In genomic region chr17:27001151-27001550, GRCm38 (mm10) we compare ENCODE assay signal across 10 mouse cellular contexts. TPM values are rescaled to one million over a fixed set of nuclear protein-coding genes. Genes with fewer than 3 reads are reported as not detected.
DNase-seq lines count a peak whose midpoint lies in the region; ATAC-seq and TF ChIP-seq lines count a peak whose summit lies in the region.
"Had no signal": no experiment of that assay in that cellular context is flagged by ENCODE, and none has a peak within 500 bp of the region (broad histone marks: within the 10 kb centered on the region; RNA-seq: fewer than 3 reads in every experiment).

No protein-coding gene starts in this region.

- WGBS in midbrain, postnatal 0 days: 72% methylated on average over 7 of the region's 7 CpGs
- WGBS in midbrain, embryonic 13.5 days: 76% methylated on average over 7 of the region's 7 CpGs

- peak; percentile 17; the same call in 1 of the 2 replicates for TF ChIP-seq CTCF in midbrain, postnatal 0 days (IDR thresholded peaks at IDR 0.05)

- no peaks in the 10 kb centered on the region for H3K9me3 ChIP-seq in midbrain, postnatal 0 days (ENCODE audit: low read length)
- no peaks in the 10 kb centered on the region for H3K9me3 ChIP-seq in midbrain, embryonic 13.5 days
- H3K9me3 ChIP-seq: embryonic facial prominence, embryonic 12.5 days had no signal

- no peak overlapping the region for H3K27ac ChIP-seq in midbrain, postnatal 0 days (ENCODE audit: low read depth, low read length)
- H3K27ac ChIP-seq in midbrain, embryonic 13.5 days: no peak overlapping the region
- H3K27ac ChIP-seq: embryonic facial prominence, embryonic 12.5 days had no signal

- peak; percentile 73 for DNase-seq in CD4-positive, CD25-positive, alpha-beta regulatory T cell, adult 2 months (ENCODE audit: low read depth, low spot score)
- no peak for DNase-seq in midbrain, postnatal 0 days (ENCODE audit: low spot score)
- DNase-seq in thymus, postnatal 4 days: peak; percentile 81
- no peak for DNase-seq in urinary bladder, postnatal 10 days (ENCODE audit: low spot score)
- DNase-seq in frontal cortex, postnatal 10 days (ENCODE audit: low spot score in 2 of 2): no peak
- DNase-seq: right cerebral cortex, adult 18-20 months had no signal

- no peak for ATAC-seq in CD4-positive, CD25-positive, alpha-beta regulatory T cell, adult 4 months
- no peak for ATAC-seq in midbrain, postnatal 0 days (ENCODE audit: low FRiP score)
- no peak for ATAC-seq in midbrain, embryonic 13.5 days
- ATAC-seq in megakaryocyte, adult 5-6 weeks (ENCODE audit: poor library complexity, severe bottlenecking): peak; percentile 36; the same call in 1 of the 2 replicates

- no peak overlapping the region for H3K9ac ChIP-seq in midbrain, postnatal 0 days (replicated peaks; ENCODE audit: low read length, poor library complexity, severe bottlenecking)
- no peak overlapping the region for H3K9ac ChIP-seq in midbrain, embryonic 13.5 days (replicated peaks)
- H3K9ac ChIP-seq: embryonic facial prominence, embryonic 12.5 days had no signal

- H3K27me3 ChIP-seq in midbrain, postnatal 0 days (ENCODE audit: insufficient read depth, low read length): no peaks in the 10 kb centered on the region
- H3K27me3 ChIP-seq in midbrain, embryonic 13.5 days: no peaks in the 10 kb centered on the region
- H3K27me3 ChIP-seq: embryonic facial prominence, embryonic 12.5 days had no signal

- H3K36me3 ChIP-seq in midbrain, postnatal 0 days (ENCODE audit: insufficient read depth, low read length): no peaks in the 10 kb centered on the region
- no peaks in the 10 kb centered on the region for H3K36me3 ChIP-seq in midbrain, embryonic 13.5 days
- H3K36me3 ChIP-seq: embryonic facial prominence, embryonic 12.5 days had no signal

- no peaks in the 10 kb centered on the region for H3K4me1 ChIP-seq in midbrain, postnatal 0 days (ENCODE audit: insufficient read depth, low read length)
- no peaks in the 10 kb centered on the region for H3K4me1 ChIP-seq in midbrain, embryonic 13.5 days (replicated peaks)

- H3K4me3 ChIP-seq in midbrain, postnatal 0 days (ENCODE audit: low read depth, low read length): no peak overlapping the region
- H3K4me3 ChIP-seq in midbrain, embryonic 13.5 days (replicated peaks): no peak overlapping the region
- H3K4me3 ChIP-seq: embryonic facial prominence, embryonic 12.5 days had no signal

- H3K4me2 ChIP-seq in midbrain, postnatal 0 days (ENCODE audit: low read depth, low read length, poor library complexity, severe bottlenecking): no peak overlapping the region
- no peak overlapping the region for H3K4me2 ChIP-seq in midbrain, embryonic 13.5 days (replicated peaks)
- H3K4me2 ChIP-seq: embryonic facial prominence, embryonic 12.5 days had no signal

RNA-seq across cellular contexts. Expression of gene Bak1, which starts 27.7 kb away (rescaled TPM):
- polyA plus RNA-seq in CD4-positive, CD25-positive, alpha-beta regulatory T cell, adult 4 months (2017; shearing (Covaris generic)): 1 to 10 TPM; 3.2 to 4.8 TPM
- 57.3 and 82.4 TPM in 2 replicates for total RNA-seq in midbrain, postnatal 0 days (2014; rRNA removed)
- 3.9 and 5.3 TPM in 2 replicates for polyA plus RNA-seq in midbrain, postnatal 0 days (2015; fragmentation: Nextera tagmentation; extraction: Ambion mirVana)
- 2.4 and 3.1 TPM in 2 replicates for polyA plus RNA-seq in midbrain, embryonic 13.5 days (2015; fragmentation: Nextera tagmentation; extraction: Ambion mirVana)
- 115 and 120 TPM in 2 replicates for total RNA-seq in megakaryocyte, adult 5-6 weeks (2015)
- 70.4 and 71.5 TPM in 2 replicates for total RNA-seq in megakaryocyte, adult 5-6 weeks (2017)

RNA-seq across cellular contexts. Expression of gene Zbtb9, which starts 28.2 kb away (rescaled TPM):
- polyA plus RNA-seq in CD4-positive, CD25-positive, alpha-beta regulatory T cell, adult 4 months (2017; shearing (Covaris generic)): 10 to 100 TPM; 11.5 to 15.6 TPM
- 16.1 and 19.4 TPM in 2 replicates for total RNA-seq in midbrain, postnatal 0 days (2014; rRNA removed)
- polyA plus RNA-seq in midbrain, postnatal 0 days (2015; fragmentation: Nextera tagmentation; extraction: Ambion mirVana): 6.6 and 6.7 TPM in 2 replicates
- 18.9 and 20.8 TPM in 2 replicates for polyA plus RNA-seq in midbrain, embryonic 13.5 days (2015; fragmentation: Nextera tagmentation; extraction: Ambion mirVana)
- total RNA-seq in megakaryocyte, adult 5-6 weeks (2015): 4.5 and 4.7 TPM in 2 replicates
- total RNA-seq in megakaryocyte, adult 5-6 weeks (2017): 13.3 and 14.4 TPM in 2 replicates

RNA-seq across cellular contexts. Expression of gene Itpr3, which starts 56.0 kb away (rescaled TPM):
- polyA plus RNA-seq in CD4-positive, CD25-positive, alpha-beta regulatory T cell, adult 4 months (2017; shearing (Covaris generic)): 1 to 10 TPM; 8.2 to 8.6 TPM
- total RNA-seq in midbrain, postnatal 0 days (2014; rRNA removed): 4.5 and 4.7 TPM in 2 replicates
- 0.39 and 0.90 TPM in 2 replicates for polyA plus RNA-seq in midbrain, postnatal 0 days (2015; fragmentation: Nextera tagmentation; extraction: Ambion mirVana)
- 0.68 and 1.3 TPM in 2 replicates for polyA plus RNA-seq in midbrain, embryonic 13.5 days (2015; fragmentation: Nextera tagmentation; extraction: Ambion mirVana)
- total RNA-seq in megakaryocyte, adult 5-6 weeks (2015): 5.9 and 6.2 TPM in 2 replicates
- 10.9 and 12.2 TPM in 2 replicates for total RNA-seq in megakaryocyte, adult 5-6 weeks (2017)

Comparison
In these comparisons a context has a peak if more than half of its experiments do, and no peak if none do; other contexts are left out.
1. DNase-seq: peak in CD4-positive, CD25-positive, alpha-beta regulatory T cell, adult 2 months (single experiment) and thymus, postnatal 4 days (single experiment); none in midbrain, postnatal 0 days (single experiment), urinary bladder, postnatal 10 days (single experiment) and frontal cortex, postnatal 10 days (0 of 2).